Mouse (Mus musculus): ENCODE measurements at regions not wholly inside any gene's neighbourhood (a gene's known extent, or its start where the extent isn't known, plus 50 kb on each side); places are given as distances from the start of the nearest gene placed in this dataset.
A peak's percentile ranks its signal among the peaks of the same experiment; 100 is the strongest.

DNA sequence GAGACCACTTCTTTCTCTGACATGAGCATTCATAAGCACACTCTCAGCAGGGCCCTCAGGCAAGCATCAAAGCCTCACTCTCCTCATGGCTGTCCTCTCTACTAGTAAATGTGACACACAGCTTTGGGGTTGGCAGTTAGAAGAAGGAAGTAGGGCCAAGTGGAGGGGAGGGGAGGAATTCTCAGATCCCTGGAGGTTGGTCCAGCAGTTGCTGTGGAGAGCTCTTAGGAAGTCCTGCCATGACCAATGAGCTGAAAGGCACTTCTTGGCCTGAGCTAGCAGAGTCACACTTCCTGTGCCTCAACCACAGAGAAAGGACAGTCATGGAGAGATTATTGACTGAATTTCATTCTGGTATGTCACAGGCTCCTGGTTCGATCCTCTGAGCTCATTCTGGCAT, 398.8 kb downstream of the Tns1 start:
- DNase-seq = no peak

- DNase-seq = no peak
Measured at GRCm38 (mm10) chr1:73724551-73724950, 399.7 kb downstream of the Tns1 start.

DNA sequence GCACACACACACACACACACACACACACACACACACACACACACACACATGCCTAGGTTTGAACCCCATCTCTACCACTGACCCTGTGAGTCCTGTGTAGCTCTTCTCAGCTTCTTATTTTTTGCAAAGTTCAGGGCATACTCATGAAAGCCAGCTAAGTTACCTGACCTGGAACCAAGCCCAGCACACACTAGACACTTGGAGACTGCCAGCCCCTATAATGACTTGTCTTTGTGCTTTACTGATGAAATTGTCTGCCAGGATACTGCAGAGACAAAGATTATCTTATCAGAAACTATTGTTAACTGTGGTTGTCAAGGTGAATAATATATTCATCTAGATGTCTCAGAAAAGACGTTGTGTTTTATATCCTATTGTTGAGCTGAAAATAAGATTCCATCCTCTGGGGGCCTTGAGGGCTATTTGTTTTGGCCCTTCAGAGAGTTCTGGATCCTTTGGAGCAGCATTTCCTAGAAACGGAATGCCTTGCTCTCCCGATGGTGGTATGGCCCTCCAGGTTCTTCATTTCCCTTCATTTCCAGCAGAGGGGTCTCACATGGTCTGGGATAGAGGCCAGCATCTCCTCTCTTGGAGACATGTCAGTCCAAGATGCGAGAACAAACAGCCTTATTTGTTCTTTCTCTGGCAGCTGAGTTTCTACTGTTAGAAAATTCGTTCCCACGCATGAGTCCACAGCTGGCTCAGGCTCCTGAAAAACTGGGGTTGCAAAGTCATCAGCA, 402.6 kb downstream of the Tns1 start:
- no peak for DNase-seq

- DNase-seq = no peak
Measured at GRCm38 (mm10) chr1:73718421-73718820, 405.8 kb downstream of the Tns1 start.

GRCm38 (mm10) chr1:73717401-73717800, 406.8 kb downstream of the Tns1 start:
- DNase-seq = no peak

DNA sequence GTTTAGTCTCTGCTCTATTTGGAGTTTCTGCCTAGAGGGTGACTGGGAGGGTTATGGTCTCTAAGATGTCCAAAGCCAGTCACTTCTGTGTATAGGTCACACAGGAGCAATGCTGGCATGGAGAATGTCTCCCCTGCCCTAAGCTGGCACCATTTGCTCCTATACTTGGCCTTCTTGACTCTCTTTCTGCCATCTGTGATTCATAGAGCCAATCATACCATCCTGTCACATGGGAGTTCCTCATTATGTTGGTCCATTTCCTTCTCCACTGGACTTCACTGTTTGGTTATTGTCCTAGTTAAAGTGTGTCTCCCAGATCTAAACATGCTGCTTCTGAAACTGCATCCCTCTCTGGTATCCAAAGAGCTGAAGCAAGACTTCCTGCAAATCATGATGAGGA, 407.3 kb downstream of the Tns1 start:
- DNase-seq = no peak

DNA sequence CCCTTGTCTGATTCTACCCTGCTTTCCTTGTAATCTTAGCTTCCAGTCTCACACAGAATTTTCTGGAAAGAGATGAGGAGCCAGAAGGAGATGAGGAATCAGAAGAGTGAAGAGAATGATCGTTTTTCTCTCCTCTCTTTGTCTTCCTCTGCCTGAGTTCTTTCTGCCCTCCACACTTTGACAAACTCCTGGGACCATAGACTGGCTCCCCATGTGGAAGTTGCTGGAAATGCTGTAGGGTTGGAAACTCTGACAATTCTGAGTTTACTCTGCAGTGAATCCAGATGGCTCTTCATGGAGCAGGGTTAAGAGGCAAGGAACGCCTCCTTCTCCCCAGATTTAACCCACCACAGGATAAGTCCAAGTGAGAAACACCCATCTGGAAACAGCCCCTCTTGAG, 408.7 kb downstream of the Tns1 start:
- DNase-seq = no peak

- no peak for DNase-seq
Measured at GRCm38 (mm10) chr1:73702428-73702842, 421.8 kb downstream of the Tns1 start.

GRCm38 (mm10) chr1:73693537-73693936, 430.7 kb downstream of the Tns1 start:
- DNase-seq = no peak

- no peak for DNase-seq
Measured at GRCm38 (mm10) chr1:73685734-73686133, 438.5 kb downstream of the Tns1 start.

DNA sequence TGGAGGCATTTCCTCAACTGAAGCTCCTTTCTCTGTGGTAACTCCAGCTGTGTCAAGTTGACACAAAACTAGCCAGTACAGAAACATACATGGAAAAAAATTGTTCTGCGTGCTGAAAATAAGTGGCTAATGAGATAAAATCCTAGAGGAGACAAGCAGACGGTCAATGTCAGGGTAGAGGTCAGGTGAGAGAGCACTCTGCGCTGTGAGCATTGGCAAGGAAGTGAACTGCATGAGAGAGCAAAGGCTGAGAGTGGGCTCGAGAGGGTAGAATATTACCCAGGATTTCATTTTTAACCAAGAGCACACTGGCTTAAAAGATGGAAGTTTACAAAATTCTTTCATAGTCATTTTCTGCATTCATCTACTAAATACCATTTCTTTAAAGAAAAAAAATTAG, 439.2 kb downstream of the Tns1 start:
- no peak for DNase-seq

GRCm38 (mm10) chr1:73684166-73684565, 440.1 kb downstream of the Tns1 start:
- no peak for DNase-seq

- no peak for DNase-seq
Measured at GRCm38 (mm10) chr1:73683132-73683888, 440.9 kb downstream of the Tns1 start.

- no peak for DNase-seq
Measured at GRCm38 (mm10) chr1:73681697-73682096, 442.6 kb downstream of the Tns1 start.

DNA sequence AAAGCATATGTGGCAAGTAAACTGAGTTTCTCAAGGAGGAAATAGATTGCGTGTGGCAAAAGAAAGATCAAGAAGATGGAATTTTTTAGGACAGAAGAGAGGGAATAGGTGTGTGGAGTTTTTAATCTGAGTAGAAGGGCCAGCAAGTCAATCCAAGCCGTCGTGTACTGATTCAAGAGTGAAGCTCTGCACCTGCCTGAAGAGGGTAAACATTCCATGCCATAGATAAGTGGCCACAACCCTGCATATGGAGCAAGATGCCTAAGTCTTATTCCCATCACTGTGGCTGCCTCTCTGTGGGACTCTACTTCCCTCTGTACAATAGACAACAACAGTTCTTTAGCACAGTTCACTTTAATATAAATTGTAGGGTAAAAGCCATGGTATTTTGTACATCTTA, 443.4 kb downstream of the Tns1 start:
- DNase-seq = no peak

DNA sequence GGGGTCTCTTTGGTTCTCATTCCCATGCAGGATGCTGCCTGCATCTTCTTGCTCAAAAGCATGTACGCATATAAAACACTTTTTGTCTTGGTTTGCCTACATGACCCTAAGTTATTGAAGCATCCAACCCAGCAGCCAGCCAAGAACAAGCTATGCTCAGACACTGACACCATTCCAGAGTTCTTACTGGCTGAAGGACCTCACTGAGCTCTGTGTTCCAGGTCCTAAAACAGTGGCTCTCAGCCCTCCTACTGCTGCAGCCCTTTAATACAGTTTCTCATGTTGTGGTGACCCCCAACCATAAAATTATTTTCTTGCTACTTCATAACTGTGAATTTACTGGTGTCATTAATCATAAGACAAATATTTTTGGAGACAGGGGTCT, 450.4 kb downstream of the Tns1 start:
- no peak for DNase-seq

DNA sequence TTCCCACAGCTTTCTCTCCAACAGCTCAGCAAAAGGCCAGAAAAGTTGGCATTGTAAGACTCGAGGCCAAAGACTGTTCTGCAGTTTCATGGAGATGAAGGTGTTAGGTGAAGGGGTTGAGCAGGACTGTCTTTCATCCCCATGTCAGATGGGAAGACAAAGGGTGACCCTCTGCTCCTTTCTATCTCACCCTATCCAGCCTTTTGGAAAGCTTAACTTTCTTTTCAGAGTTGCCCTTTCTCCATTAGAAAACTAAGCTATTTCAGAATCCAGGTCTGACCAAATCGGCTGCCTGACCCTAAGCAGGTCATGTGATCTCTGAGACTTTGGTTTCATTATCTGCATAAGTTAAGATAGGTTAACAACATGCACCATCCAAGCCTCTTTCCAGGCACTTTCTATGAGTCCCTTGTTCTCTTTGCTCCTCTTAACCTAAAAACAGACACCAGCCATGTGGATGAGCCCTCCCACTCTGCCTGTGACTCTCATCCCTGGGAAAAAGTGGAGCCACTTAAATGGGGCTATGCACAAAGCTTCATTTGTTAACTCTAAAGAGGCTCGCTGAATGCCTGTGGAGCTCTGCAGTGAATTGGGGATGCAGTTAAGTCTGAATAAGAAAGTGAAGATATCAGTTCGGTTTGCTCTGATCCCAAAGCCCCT, 450.9 kb downstream of the Tns1 start:
- DNase-seq = no peak

DNA sequence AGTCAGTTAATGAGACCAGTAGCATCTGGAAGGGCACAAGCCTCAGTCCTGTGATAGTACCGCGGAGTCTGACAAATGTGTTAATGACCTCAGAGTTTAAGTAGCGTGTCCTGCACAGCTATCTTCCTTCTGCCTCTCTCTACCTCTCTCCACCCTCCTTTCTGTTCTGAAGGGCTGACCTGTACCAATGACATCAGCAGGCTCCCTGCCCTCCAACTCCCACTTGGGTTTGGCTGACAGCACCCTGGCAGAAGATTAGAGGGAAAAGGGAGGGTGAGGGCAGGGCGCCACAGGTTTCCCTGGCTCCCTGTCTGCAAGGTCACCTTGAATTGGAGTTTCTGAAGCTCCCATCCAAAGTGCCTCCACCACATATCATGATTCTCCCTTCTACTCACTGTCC, 452.0 kb downstream of the Tns1 start:
- DNase-seq = peak; percentile 9

DNA sequence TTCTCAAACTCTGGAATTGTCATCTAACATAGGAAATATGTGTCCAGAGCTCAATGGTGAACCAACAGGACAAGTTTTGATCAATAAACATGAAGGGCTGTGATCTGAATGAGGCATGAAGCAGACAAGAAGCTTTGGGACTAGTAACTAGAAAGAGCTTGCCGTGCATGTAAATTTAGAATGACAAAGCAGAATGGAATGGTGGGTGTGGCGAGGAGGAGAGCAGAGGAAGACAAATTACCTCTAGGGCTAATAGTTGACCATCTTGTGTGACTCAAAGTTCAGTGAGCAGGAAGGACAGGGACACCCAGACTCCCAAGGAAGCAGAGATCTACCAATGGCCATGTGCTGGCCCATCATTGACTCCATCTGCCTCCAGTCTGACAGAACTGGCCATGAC, 455.6 kb downstream of the Tns1 start:
- DNase-seq = no peak

DNA sequence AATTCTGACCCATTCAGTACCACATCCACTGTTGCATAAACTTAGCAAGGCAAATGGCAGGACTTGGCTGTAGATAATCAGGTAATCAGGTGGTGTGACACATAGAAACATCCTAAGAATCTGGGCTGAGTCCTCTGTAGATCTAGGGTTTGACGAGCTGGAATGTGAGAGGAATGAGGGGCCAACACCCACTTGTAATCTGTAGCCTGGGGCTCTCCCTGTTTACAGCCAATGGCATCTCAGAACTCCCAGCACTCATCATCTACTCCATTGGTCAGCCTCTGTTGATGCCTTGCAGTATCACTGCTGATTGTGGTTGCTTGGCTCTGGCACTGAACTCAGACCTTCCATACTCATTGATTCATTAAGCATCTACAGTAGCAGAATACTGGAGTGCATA, 460.7 kb downstream of the Tns1 start:
- DNase-seq = no peak

GRCm38 (mm10) chr1:73645011-73645410, 479.2 kb downstream of the Tns1 start:
- no peak for DNase-seq

DNA sequence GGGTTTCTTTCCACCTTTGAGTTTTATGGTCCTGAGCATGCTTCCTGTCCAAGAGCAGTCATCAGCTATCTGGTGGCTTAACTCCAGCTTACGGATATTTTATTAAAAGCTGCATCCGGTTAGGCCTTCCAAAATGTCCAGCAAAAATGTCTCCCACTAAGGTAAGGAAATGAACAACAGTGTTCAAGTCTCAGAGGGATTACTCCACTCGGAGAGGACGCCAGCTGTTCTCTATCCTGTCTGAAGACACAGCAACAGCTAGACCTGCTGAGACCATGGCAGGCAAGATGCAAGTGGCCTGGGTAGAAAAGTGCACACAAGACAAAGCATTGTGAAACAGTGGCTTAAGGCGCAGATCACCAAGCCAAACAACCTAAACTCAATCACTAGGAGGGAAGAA, 479.9 kb downstream of the Tns1 start:
- no peak for DNase-seq

GRCm38 (mm10) chr1:73643431-73643830, 480.8 kb downstream of the Tns1 start:
- no peak for DNase-seq

- DNase-seq = no peak
Measured at GRCm38 (mm10) chr1:73642691-73643109, 481.5 kb downstream of the Tns1 start.

All from lung, postnatal 36 days (tissue).